Mouse (Mus musculus): ENCODE data around the gene Tnfrsf26. TPM values are rescaled to one million over a fixed set of nuclear protein-coding genes. Genes with fewer than 3 reads are reported as not detected.
"Not testable (repeated sequence)": the region's sequence is repeated elsewhere in the genome, so short reads cannot be mapped to it uniquely, and the experiment has no call there.

Gene Tnfrsf26
- under 1 TPM; 0.10 to 0.20 TPM for total RNA-seq (2021)
- long read RNA-seq, experiment 1, partial matches to known transcripts, result 0 of 1 reads
- long read RNA-seq, experiment 1, other reads (novel, unspliced or antisense), result 1 of 1 reads
- long read RNA-seq, experiment 2, partial matches to known transcripts, result 0 of 1 reads
- long read RNA-seq, experiment 2, other reads (novel, unspliced or antisense), result 1 of 1 reads

GRCm38 (mm10) chr7:143628540-143628939 lies at the start of gene Tnfrsf26:
Gene Tnfrsf26 (minus strand): TSS chr7:143628722.
- intact Hi-C loops (cut with DNase I), result no loop called here
- no peak for DNase-seq

GRCm38 (mm10) chr7:143666427-143667311 lies 38.1 kb upstream of the Tnfrsf26 start:
- no peak for DNase-seq
- intact Hi-C loops (cut with DNase I), result loop anchor here (2.0 kb wide), 1 partner anchor 28 kb away; no protein-coding TSS in a partner anchor

- intact Hi-C loops (cut with DNase I), result no loop called here
- no peak for DNase-seq
Measured at GRCm38 (mm10) chr7:143663470-143663869, 34.9 kb upstream of the Tnfrsf26 start.

GRCm38 (mm10) chr7:143660797-143661196 lies 32.3 kb upstream of the Tnfrsf26 start:
- no peak for DNase-seq
- intact Hi-C loops (cut with DNase I), result no loop called here

- DNase-seq, result not testable (repeated sequence)
Measured at GRCm38 (mm10) chr7:143649769-143650346, 21.3 kb upstream of the Tnfrsf26 start.

GRCm38 (mm10) chr7:143649034-143649768 lies 20.7 kb upstream of the Tnfrsf26 start, which contains the start of gene Tnfrsf22:
Gene Tnfrsf22 (minus strand): TSS chr7:143649661.
- intact Hi-C loops (cut with DNase I), result loop anchor here (1.0 kb wide), 1 partner anchor 34 kb away; no protein-coding TSS in a partner anchor
- peak; percentile 56 to 64 for DNase-seq

More at GRCm38 (mm10) chr7:143649769-143650346, 21.3 kb upstream of the Tnfrsf26 start:
- intact Hi-C loops (cut with DNase I), result loop anchor here (1.0 kb wide), 1 partner anchor 33 kb away; no protein-coding TSS in a partner anchor

- intact Hi-C loops (cut with DNase I); DNase-seq: not testable (repeated sequence)
Measured at GRCm38 (mm10) chr7:143643949-143644348, 15.4 kb upstream of the Tnfrsf26 start.

GRCm38 (mm10) chr7:143636674-143637073 lies 8.2 kb upstream of the Tnfrsf26 start:
- intact Hi-C loops (cut with DNase I), result loop anchor here (5.0 kb wide), 1 partner anchor 46 kb away; no protein-coding TSS in a partner anchor
- no peak for DNase-seq

- no peak for DNase-seq
- intact Hi-C loops (cut with DNase I), result no loop called here
Measured at GRCm38 (mm10) chr7:143631503-143631902, 3.0 kb upstream of the Tnfrsf26 start.

- intact Hi-C loops (cut with DNase I), result no loop called here
- no peak for DNase-seq
Measured at GRCm38 (mm10) chr7:143629501-143629900, 979 bp upstream of the Tnfrsf26 start.

- no peak for DNase-seq
- intact Hi-C loops (cut with DNase I), result no loop called here
Measured at GRCm38 (mm10) chr7:143627555-143628286, 801 bp downstream of the Tnfrsf26 start.

GRCm38 (mm10) chr7:143626178-143626577 lies 2.3 kb downstream of the Tnfrsf26 start:
- no peak for DNase-seq
- intact Hi-C loops (cut with DNase I), result no loop called here

- no peak for DNase-seq
- intact Hi-C loops (cut with DNase I), result no loop called here
Measured at GRCm38 (mm10) chr7:143625151-143625550, 3.4 kb downstream of the Tnfrsf26 start.

- intact Hi-C loops (cut with DNase I), result no loop called here
- DNase-seq, result no peak
Measured at GRCm38 (mm10) chr7:143624561-143624960, 4.0 kb downstream of the Tnfrsf26 start.

- intact Hi-C loops (cut with DNase I), result no loop called here
- no peak for DNase-seq
Measured at GRCm38 (mm10) chr7:143620951-143621350, 7.6 kb downstream of the Tnfrsf26 start.

- no peak for DNase-seq
- intact Hi-C loops (cut with DNase I), result no loop called here
Measured at GRCm38 (mm10) chr7:143614404-143615135, 14.0 kb downstream of the Tnfrsf26 start.

GRCm38 (mm10) chr7:143612215-143612614 lies 16.3 kb downstream of the Tnfrsf26 start:
- intact Hi-C loops (cut with DNase I), result no loop called here

GRCm38 (mm10) chr7:143605321-143605720 lies 23.2 kb downstream of the Tnfrsf26 start:
- intact Hi-C loops (cut with DNase I), result no loop called here
- no peak for DNase-seq

More at GRCm38 (mm10) chr7:143612215-143612614, 16.3 kb downstream of the Tnfrsf26 start:
- no peak for DNase-seq

- DNase-seq, result no peak
- intact Hi-C loops (cut with DNase I), result no loop called here
Measured at GRCm38 (mm10) chr7:143604889-143605288, 23.6 kb downstream of the Tnfrsf26 start.
